Mouse (Mus musculus): ENCODE results near the gene Trp53bp2. TPM values are rescaled to one million over a fixed set of nuclear protein-coding genes. Genes with fewer than 3 reads are reported as not detected.

Gene Trp53bp2
- total and polyA plus RNA-seq, 3 experiments = 2.6 to 15.1 TPM; not detected in 1

DNA sequence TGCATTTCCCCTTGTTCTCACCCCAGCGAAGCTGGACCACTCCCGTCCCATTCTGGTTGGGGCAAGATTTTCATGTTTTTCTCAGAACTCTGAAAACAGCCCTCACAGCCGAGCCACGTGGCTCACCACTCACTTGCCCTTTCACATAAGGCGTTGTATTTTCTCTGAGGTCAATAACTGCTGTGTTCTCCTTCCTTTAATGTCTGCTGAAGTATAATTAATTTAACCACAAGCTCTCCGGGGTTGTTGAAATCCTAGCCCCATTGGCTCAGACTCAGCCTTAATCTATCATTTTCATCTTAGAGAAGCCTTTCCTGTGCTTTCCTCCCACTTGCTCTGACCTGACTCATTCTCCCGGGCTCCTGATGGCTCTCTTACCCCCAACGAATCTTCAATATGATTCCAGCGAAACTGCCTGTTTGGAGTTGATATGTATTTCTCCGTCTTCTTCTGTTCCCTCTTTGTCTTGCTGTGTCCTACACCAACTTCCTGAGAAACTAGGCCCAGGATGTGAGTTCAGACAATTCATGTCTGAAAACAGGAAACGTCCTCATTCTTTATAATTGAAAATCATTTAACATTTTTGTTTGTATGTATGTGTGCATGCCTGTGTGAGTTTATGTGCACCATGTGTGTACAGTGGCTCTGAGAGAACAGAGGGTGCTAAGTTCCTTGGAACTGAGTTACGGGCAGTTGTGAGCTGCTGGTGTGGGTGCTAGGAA lies 45.1 kb upstream of the Trp53bp2 start:
- H3K27ac ChIP-seq (ENCODE audit: control insufficient read depth, low read depth, low read length) = peak overlapping the region; percentile 91
- no peaks in the 10 kb centered on the region; a peak in 1 of 4 replicates for H3K27me3 ChIP-seq (ENCODE audit: control insufficient read depth in 1 of 2, insufficient read depth in 2 of 2, low read length in 2 of 2)
- peaks cover 0 to 15% of the 10 kb centered on the region in 2 experiments; a peak in 2 of 4 replicates for H3K36me3 ChIP-seq (ENCODE audit: control insufficient read depth in 1 of 2, insufficient read depth in 2 of 2, low read length in 2 of 2)
- H3K4me3 ChIP-seq (ENCODE audit: control insufficient read depth in 1 of 2, insufficient read depth in 1 of 2, low read depth in 2 of 2, low read length in 2 of 2) = peak overlapping the region; percentile 41 to 46
- no peaks in the 10 kb centered on the region for H3K79me2 ChIP-seq (ENCODE audit: control insufficient read depth, insufficient read depth, low read length, poor library complexity)
- no peaks in the 10 kb centered on the region for H3K9me3 ChIP-seq (replicated peaks; ENCODE audit: insufficient read depth, low read length)
- peak; percentile 83 for DNase-seq (ENCODE audit: low read depth, low spot score)
- H3K4me1 ChIP-seq (ENCODE audit: control insufficient read depth in 1 of 2, insufficient read depth in 2 of 2, low read length in 2 of 2) = peaks cover 5 to 15% of the 10 kb centered on the region in 2 experiments
- H3K9ac ChIP-seq (ENCODE audit: control insufficient read depth, low read depth, low read length, poor library complexity, severe bottlenecking) = peak overlapping the region; percentile 62
- peak; percentile 36; the same call in 1 of the 2 replicates for TF ChIP-seq NELFE (IDR thresholded peaks at IDR 0.05; ENCODE audit: low read depth, low read length)
- peak in 1 of 2 experiments; percentile 59; a peak in 2 of 4 replicates for TF ChIP-seq POLR2A (IDR thresholded peaks at IDR 0.05; ENCODE audit: control insufficient read depth in 1 of 2, insufficient read depth in 1 of 2, low read depth in 1 of 2, low read length in 2 of 2, poor library complexity in 1 of 2)
- peak in 1 of 2 experiments; percentile 57; a peak in 3 of 4 replicates for TF ChIP-seq EP300 (IDR thresholded peaks at IDR 0.05; ENCODE audit: low read depth in 1 of 2, low read length in 2 of 2)
- peak; percentile 92 for TF ChIP-seq MYC (IDR thresholded peaks at IDR 0.05; ENCODE audit: low read depth, low read length)
- peak; percentile 92 for TF ChIP-seq MAX (IDR thresholded peaks at IDR 0.05; ENCODE audit: low read length)
- TF ChIP-seq USF1 (IDR thresholded peaks at IDR 0.05; ENCODE audit: low read depth, low read length) = peak; percentile 51
- peak; percentile 81 for TF ChIP-seq MXI1 (IDR thresholded peaks at IDR 0.05; ENCODE audit: low read depth, low read length)
- no peak for TF ChIP-seq BHLHE40 (IDR thresholded peaks at IDR 0.05; ENCODE audit: borderline replicate concordance, low read depth, low read length)
- TF ChIP-seq ZNF384 (IDR thresholded peaks at IDR 0.05; ENCODE audit: low read depth, low read length) = no peak
- no peak for TF ChIP-seq ELF1 (IDR thresholded peaks at IDR 0.05; ENCODE audit: low read depth, low read length)
- 0 out of 2 replicates have a peak, but pooled peaks have one; percentile 50 for TF ChIP-seq ETS1 (IDR thresholded peaks at IDR 0.05; ENCODE audit: low read depth, low read length)
- TF ChIP-seq GATA1 (IDR thresholded peaks at IDR 0.05; ENCODE audit: low read depth, low read length) = peak; percentile 68
- peak; percentile 18; the same call in 1 of the 2 replicates for TF ChIP-seq RCOR1 (IDR thresholded peaks at IDR 0.05; ENCODE audit: low read depth, low read length)
- TF ChIP-seq TBP (IDR thresholded peaks at IDR 0.05; ENCODE audit: low read depth, low read length) = peak; percentile 70
- TF ChIP-seq ZMIZ1 (IDR thresholded peaks at IDR 0.05; ENCODE audit: low read depth, low read length) = no peak
- peak; percentile 67 for TF ChIP-seq SIN3A (IDR thresholded peaks at IDR 0.05; ENCODE audit: low read length)

DNA sequence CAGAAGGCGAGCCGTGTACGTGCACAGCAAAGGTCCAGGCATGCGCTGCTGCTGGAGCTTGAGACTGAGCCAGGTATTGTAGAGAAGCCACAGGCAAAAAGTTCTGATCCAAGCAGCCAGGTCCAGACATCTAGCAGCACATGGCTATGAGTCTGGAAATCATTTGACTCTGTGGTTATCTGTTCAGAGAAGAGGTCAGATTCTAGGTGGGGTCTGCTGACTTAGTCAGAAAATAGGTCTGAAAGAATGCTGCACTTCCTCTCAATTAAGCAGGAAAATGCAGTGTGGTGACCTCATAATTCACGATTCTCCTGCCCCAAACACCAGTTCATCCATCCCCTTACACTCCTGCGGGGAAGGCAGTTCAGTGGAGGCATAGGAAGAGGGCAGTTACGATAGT lies 40.7 kb upstream of the Trp53bp2 start:
- Histone ChIP-seq H3K4me3 (ENCODE audit: control insufficient read depth in 1 of 2, insufficient read depth in 1 of 2, low read depth in 2 of 2, low read length in 2 of 2) (no peak overlapping the region), H3K9me3 (replicated peaks; ENCODE audit: insufficient read depth, low read length) (no peaks in the 10 kb centered on the region), H3K27ac (ENCODE audit: control insufficient read depth, low read depth, low read length) (no peak overlapping the region), H3K27me3 (ENCODE audit: control insufficient read depth in 1 of 2, insufficient read depth in 2 of 2, low read length in 2 of 2) (no peaks in the 10 kb centered on the region; a peak in 2 of 4 replicates), H3K4me1 (ENCODE audit: control insufficient read depth in 1 of 2, insufficient read depth in 2 of 2, low read length in 2 of 2) (peaks cover 6 to 35% of the 10 kb centered on the region in 2 experiments), H3K9ac (ENCODE audit: control insufficient read depth, low read depth, low read length, poor library complexity, severe bottlenecking) (no peak overlapping the region), H3K79me2 (ENCODE audit: control insufficient read depth, insufficient read depth, low read length, poor library complexity) (no peaks in the 10 kb centered on the region), H3K36me3 (ENCODE audit: control insufficient read depth in 1 of 2, insufficient read depth in 2 of 2, low read length in 2 of 2) (peaks cover 0 to 20% of the 10 kb centered on the region in 2 experiments; a peak in 2 of 4 replicates)
- DNase-seq (ENCODE audit: low read depth, low spot score) = no peak
- no peak for TF ChIP-seq MAX (IDR thresholded peaks at IDR 0.05; ENCODE audit: low read length)
- TF ChIP-seq MYC (IDR thresholded peaks at IDR 0.05; ENCODE audit: low read depth, low read length) = no peak
- TF ChIP-seq POLR2AphosphoS2 (IDR thresholded peaks at IDR 0.05; ENCODE audit: low read length) = no peak
- TF ChIP-seq MAFK (IDR thresholded peaks at IDR 0.05; ENCODE audit: borderline replicate concordance, low read depth, low read length) = no peak
- no peak for TF ChIP-seq NRF1 (IDR thresholded peaks at IDR 0.05; ENCODE audit: insufficient read depth, low read depth, low read length, poor library complexity, severe bottlenecking)
- no peak for TF ChIP-seq RCOR1 (IDR thresholded peaks at IDR 0.05; ENCODE audit: low read depth, low read length)
- no peak for TF ChIP-seq ZNF384 (IDR thresholded peaks at IDR 0.05; ENCODE audit: low read depth, low read length)
- no peak for TF ChIP-seq TBP (IDR thresholded peaks at IDR 0.05; ENCODE audit: low read depth, low read length)
- no peak for TF ChIP-seq USF1 (IDR thresholded peaks at IDR 0.05; ENCODE audit: low read depth, low read length)
- TF ChIP-seq ZC3H11A (IDR thresholded peaks at IDR 0.05; ENCODE audit: low read depth, low read length) = no peak
- no peak for TF ChIP-seq GATA1 (IDR thresholded peaks at IDR 0.05; ENCODE audit: low read depth, low read length)
- TF ChIP-seq EP300 (IDR thresholded peaks at IDR 0.05; ENCODE audit: low read depth in 1 of 2, low read length in 2 of 2) = no peak
